Mouse (Mus musculus) midbrain, embryonic 15.5 days (tissue): ENCODE data around the gene Krt14. TPM values are rescaled to one million over a fixed set of nuclear protein-coding genes. Genes with fewer than 3 reads are reported as not detected.

Experiments
- ATAC-seq: fragments of 200-750 bp; cut with Nextera tagmentation; replicated peaks from 2 replicates; pipeline ENCODE4 v1.8.0; 2017; ENCODE audit warnings: moderate TSS enrichment
- H3K27ac ChIP-seq: fragments of 300-500 bp; sonication (generic); 2 replicates; pipeline ENCODE4 v1.5.1; 2015; ENCODE audit warnings: mild to moderate bottlenecking, inconsistent platforms
- H3K27me3 ChIP-seq: fragments of 300-500 bp; sonication (generic); replicated peaks from 2 replicates; pipeline ENCODE4 v1.6.1; 2015; ENCODE audit warnings: inconsistent platforms
- H3K36me3 ChIP-seq: fragments of 300-500 bp; sonication (generic); replicated peaks from 2 replicates; pipeline ENCODE4 v1.6.1; 2015; ENCODE audit warnings: inconsistent platforms
- H3K4me1 ChIP-seq: fragments of 300-500 bp; sonication (generic); 2 replicates; pipeline ENCODE4 v1.6.1; 2015; ENCODE audit warnings: inconsistent platforms
- H3K4me2 ChIP-seq: fragments of 300-500 bp; sonication (generic); 2 replicates; pipeline ENCODE4 v1.6.1; 2015; ENCODE audit warnings: inconsistent platforms, mild to moderate bottlenecking, moderate library complexity
- H3K4me3 ChIP-seq: fragments of 300-500 bp; sonication (generic); 2 replicates; pipeline ENCODE4 v1.5.1; 2015; ENCODE audit warnings: mild to moderate bottlenecking, inconsistent platforms
- H3K9ac ChIP-seq: fragments of 300-500 bp; sonication (generic); 2 replicates; pipeline ENCODE4 v1.6.1; 2015; ENCODE audit warnings: mild to moderate bottlenecking, inconsistent platforms
- H3K9me3 ChIP-seq: fragments of 300-500 bp; sonication (generic); 2 replicates; pipeline ENCODE4 v1.6.1; 2016; ENCODE audit warnings: inconsistent platforms
- WGBS: fragments of 180-500 bp; shearing (Covaris S2); methylation state at CpG from one replicate; pipeline ENCODE4 v1.1.7; 2015; ENCODE audit warnings: mixed read lengths; 5-methylcytosine and 5-hydroxymethylcytosine counted together
- polyA plus RNA-seq: library from polyadenylated mRNA; unstranded; fragments of >200 nt; fragmentation: Nextera tagmentation; extraction: Ambion mirVana; gene quantifications from 2 replicates; pipeline ENCODE4 v1.2.1, GENCODE M21; 2015

The Krt14 gene
- polyA plus RNA-seq, 1 experiment from 2014 or later, result 6.1 TPM

DNA sequence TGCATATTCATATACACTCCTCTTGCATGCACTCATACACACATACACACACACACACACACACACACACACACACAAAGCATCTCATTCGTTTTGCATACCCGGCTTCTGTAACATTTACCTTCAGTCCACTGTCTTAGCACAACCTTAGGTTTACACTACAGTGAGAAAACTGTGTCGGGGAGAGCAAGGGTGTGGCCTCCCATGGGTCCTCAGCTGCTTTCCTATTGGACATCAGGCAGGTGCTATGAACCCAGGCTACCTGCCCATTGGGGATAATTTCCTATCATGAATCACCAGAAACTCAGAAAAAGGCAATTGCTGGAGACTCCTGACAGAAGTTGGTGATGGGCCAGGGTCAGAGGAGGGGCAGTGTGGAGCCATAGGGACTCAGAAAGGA, 50.0 kb downstream of the Krt14 start:
- H3K4me2 ChIP-seq, result no peak overlapping the region
- no peak overlapping the region for H3K9ac ChIP-seq
- no peak overlapping the region for H3K4me3 ChIP-seq
- no peaks in the 10 kb centered on the region for H3K4me1 ChIP-seq
- ATAC-seq, result no peak
- H3K36me3 ChIP-seq, result no peaks in the 10 kb centered on the region
- H3K27me3 ChIP-seq, result no peaks in the 10 kb centered on the region
- H3K9me3 ChIP-seq, result no peaks in the 10 kb centered on the region
- WGBS, result 84% methylated on average over 3 of the region's 3 CpGs
- no peak overlapping the region for H3K27ac ChIP-seq

DNA sequence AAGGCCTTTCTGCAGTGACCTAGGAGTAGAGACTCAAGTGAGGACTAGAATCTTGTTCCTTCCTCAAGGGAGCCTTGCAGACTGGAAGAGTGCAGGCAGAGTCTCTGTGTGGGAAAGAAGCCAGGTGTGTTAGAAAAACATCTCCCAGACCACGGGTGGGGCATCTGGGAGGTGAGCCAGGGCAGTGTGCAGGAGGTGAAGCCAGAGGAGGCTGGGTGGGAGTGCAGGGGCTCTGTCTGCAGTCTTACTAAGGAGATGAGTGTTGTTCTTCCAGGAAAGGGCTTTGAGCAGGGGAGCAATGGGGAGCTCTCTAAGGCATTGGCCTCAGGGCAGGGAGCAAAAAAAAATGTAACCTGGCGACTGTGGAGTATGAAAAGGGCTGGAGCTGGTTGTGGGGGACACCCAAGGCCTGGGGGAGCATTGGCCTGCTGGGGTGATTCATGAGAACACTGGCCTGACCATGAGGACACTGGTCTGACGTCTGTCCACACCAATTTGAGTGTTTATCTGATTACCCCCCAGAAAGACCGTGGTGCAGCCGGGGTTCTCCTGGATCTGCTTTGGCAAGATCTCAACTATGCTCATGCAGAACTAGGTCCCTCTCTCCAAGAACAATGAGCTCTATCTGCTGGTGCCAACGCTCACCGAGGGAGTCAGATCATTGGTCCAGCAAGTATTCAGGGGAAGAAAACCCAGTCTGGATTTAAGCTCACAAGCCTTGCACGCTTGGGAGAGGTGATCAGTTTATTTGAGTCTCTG, 51.7 kb downstream of the Krt14 start:
- H3K27me3 ChIP-seq, result no peaks in the 10 kb centered on the region
- ATAC-seq, result no peak
- H3K27ac ChIP-seq, result no peak overlapping the region
- H3K4me2 ChIP-seq, result no peak overlapping the region
- H3K9me3 ChIP-seq, result no peaks in the 10 kb centered on the region
- no peaks in the 10 kb centered on the region for H3K36me3 ChIP-seq
- no peaks in the 10 kb centered on the region for H3K4me1 ChIP-seq
- 72% methylated on average over 8 of the region's 8 CpGs for WGBS
- H3K4me3 ChIP-seq, result no peak overlapping the region
- no peak overlapping the region for H3K9ac ChIP-seq

Other genes starting within 250 kb of the Krt14 start
- gene Krtap29-1, start 228.5 kb downstream of the Krt14 start, polyA plus RNA-seq, result not detected in 2 replicates
- not detected in 2 replicates for gene Krtap16-1, start 221.0 kb downstream of the Krt14 start, polyA plus RNA-seq
- 1.1 and 1.3 TPM in 2 replicates for gene Krtap17-1, start 213.6 kb downstream of the Krt14 start, polyA plus RNA-seq
- not detected in 2 replicates for gene Krt33a, start 191.3 kb downstream of the Krt14 start, polyA plus RNA-seq
- not detected in 2 replicates for gene Krt33b, start 177.7 kb downstream of the Krt14 start, polyA plus RNA-seq
- not detected in 2 replicates for gene Krt34, start 166.0 kb downstream of the Krt14 start, polyA plus RNA-seq
- gene Krt31, start 157.0 kb downstream of the Krt14 start, polyA plus RNA-seq, result not detected in 2 replicates
- not detected in 2 replicates for gene Krt32, start 119.3 kb downstream of the Krt14 start, polyA plus RNA-seq
- not detected in 2 replicates for gene Krt35, start 111.3 kb downstream of the Krt14 start, polyA plus RNA-seq
- gene Krt36, start 101.9 kb downstream of the Krt14 start, polyA plus RNA-seq, result not detected in 2 replicates
- 0.26 TPM in 1 of 2 replicates, not detected in the other for gene Krt13, start 86.0 kb downstream of the Krt14 start, polyA plus RNA-seq
- 0.42 and 4.2 TPM in 2 replicates for gene Krt15, start 71.6 kb downstream of the Krt14 start, polyA plus RNA-seq
- 2.1 and 2.6 TPM in 2 replicates for gene Krt19, start 58.9 kb downstream of the Krt14 start, polyA plus RNA-seq
- not detected in 2 replicates for gene Krt9, start 14.3 kb downstream of the Krt14 start, polyA plus RNA-seq
- not detected in 2 replicates for gene Krt16, start 41.4 kb upstream of the Krt14 start, polyA plus RNA-seq
- gene Krt17, start 53.5 kb upstream of the Krt14 start, polyA plus RNA-seq, result 1.1 TPM in 1 of 2 replicates, not detected in the other
- not detected in 2 replicates for gene Krt42, start 62.3 kb upstream of the Krt14 start, polyA plus RNA-seq
- gene Eif1, start 112.3 kb upstream of the Krt14 start, polyA plus RNA-seq, result 1,086 and 1,110 TPM in 2 replicates
- 2.0 and 2.3 TPM in 2 replicates for gene Gast, start 126.9 kb upstream of the Krt14 start, polyA plus RNA-seq
- gene Hap1, start 148.6 kb upstream of the Krt14 start, polyA plus RNA-seq, result 315 and 316 TPM in 2 replicates
- 104 and 105 TPM in 2 replicates for gene Jup, start 190.2 kb upstream of the Krt14 start, polyA plus RNA-seq
- 20.3 and 21.2 TPM in 2 replicates for gene P3h4, start 207.3 kb upstream of the Krt14 start, polyA plus RNA-seq
- 23.3 and 27.5 TPM in 2 replicates for gene Fkbp10, start 208.1 kb upstream of the Krt14 start, polyA plus RNA-seq
- gene Nt5c3b, start 234.3 kb upstream of the Krt14 start, polyA plus RNA-seq, result 115 and 116 TPM in 2 replicates
- gene Klhl10, start 234.4 kb upstream of the Krt14 start, polyA plus RNA-seq, result 0.89 and 1.1 TPM in 2 replicates